Mouse (Mus musculus) kidney, postnatal 0 days (tissue): ENCODE measurements around the gene Tmc4. TPM values are rescaled to one million over a fixed set of nuclear protein-coding genes. Genes with fewer than 3 reads are reported as not detected.

ENCODE experiments used
- ATAC-seq: fragments of 200-750 bp; cut with Nextera tagmentation; replicated peaks from 2 replicates; pipeline ENCODE4 v1.8.0; 2017; ENCODE audit warnings: low read depth, moderate number of reproducible peaks, moderate TSS enrichment, moderate library complexity; ENCODE audit not compliant: low FRiP score
- DNase-seq: peaks from one replicate; pipeline ENCODE4 v3.0.0-alpha.2; 2016; ENCODE audit warnings: low spot score
- H3K27ac ChIP-seq: fragments of 300-500 bp; sonication (generic); 2 replicates; pipeline ENCODE4 v1.5.1; 2014; ENCODE audit warnings: mild to moderate bottlenecking
- H3K27me3 ChIP-seq: fragments of 300-500 bp; sonication (generic); 2 replicates; pipeline ENCODE4 v1.6.1; 2014; ENCODE audit warnings: low read length, mixed read lengths; ENCODE audit not compliant: insufficient read depth
- H3K36me3 ChIP-seq: fragments of 300-500 bp; sonication (generic); 2 replicates; pipeline ENCODE4 v1.6.1; 2014; ENCODE audit warnings: low read length, mixed read lengths; ENCODE audit not compliant: insufficient read depth
- H3K4me1 ChIP-seq: fragments of 300-500 bp; sonication (generic); replicated peaks from 2 replicates; pipeline ENCODE4 v1.6.1; 2014; ENCODE audit warnings: antibody characterized with exemption, low read length, mixed read lengths; ENCODE audit not compliant: insufficient read depth
- H3K4me2 ChIP-seq: fragments of 300-500 bp; sonication (generic); 2 replicates; pipeline ENCODE4 v1.6.1; 2014; ENCODE audit warnings: mild to moderate bottlenecking, low read length, moderate library complexity, mixed read lengths
- H3K4me3 ChIP-seq: fragments of 300-500 bp; sonication (generic); replicated peaks from 2 replicates; pipeline ENCODE4 v1.5.1; 2014; ENCODE audit warnings: low read depth, low read length
- H3K9ac ChIP-seq: fragments of 300-500 bp; sonication (generic); 2 replicates; pipeline ENCODE4 v1.6.1; 2014; ENCODE audit warnings: low read depth, low read length
- H3K9me3 ChIP-seq: fragments of 300-500 bp; sonication (generic); replicated peaks from 2 replicates; pipeline ENCODE4 v1.6.1; 2016; ENCODE audit warnings: low read length, inconsistent platforms, mixed read lengths
- CTCF ChIP-seq: IDR thresholded peaks from 2 replicates; pipeline ENCODE4 v1.5.1; 2016; ENCODE audit warnings: antibody characterized with exemption, low read depth, mild to moderate bottlenecking, moderate library complexity
- WGBS: fragments of 180-500 bp; shearing (Covaris S2); extraction: QIAGEN DNeasy Blood & Tissue Kit; methylation state at CpG from one replicate; pipeline ENCODE4 v1.1.7; 2014; 5-methylcytosine and 5-hydroxymethylcytosine counted together
- polyA plus RNA-seq: library from polyadenylated mRNA; unstranded; fragments of >200 nt; fragmentation: Nextera tagmentation; extraction: Ambion mirVana; gene quantifications from 2 replicates; pipeline ENCODE4 v1.2.1, GENCODE M21; 2015

The Tmc4 gene
- polyA plus RNA-seq, 1 experiment from 2014 or later = 28.1 TPM

DNA sequence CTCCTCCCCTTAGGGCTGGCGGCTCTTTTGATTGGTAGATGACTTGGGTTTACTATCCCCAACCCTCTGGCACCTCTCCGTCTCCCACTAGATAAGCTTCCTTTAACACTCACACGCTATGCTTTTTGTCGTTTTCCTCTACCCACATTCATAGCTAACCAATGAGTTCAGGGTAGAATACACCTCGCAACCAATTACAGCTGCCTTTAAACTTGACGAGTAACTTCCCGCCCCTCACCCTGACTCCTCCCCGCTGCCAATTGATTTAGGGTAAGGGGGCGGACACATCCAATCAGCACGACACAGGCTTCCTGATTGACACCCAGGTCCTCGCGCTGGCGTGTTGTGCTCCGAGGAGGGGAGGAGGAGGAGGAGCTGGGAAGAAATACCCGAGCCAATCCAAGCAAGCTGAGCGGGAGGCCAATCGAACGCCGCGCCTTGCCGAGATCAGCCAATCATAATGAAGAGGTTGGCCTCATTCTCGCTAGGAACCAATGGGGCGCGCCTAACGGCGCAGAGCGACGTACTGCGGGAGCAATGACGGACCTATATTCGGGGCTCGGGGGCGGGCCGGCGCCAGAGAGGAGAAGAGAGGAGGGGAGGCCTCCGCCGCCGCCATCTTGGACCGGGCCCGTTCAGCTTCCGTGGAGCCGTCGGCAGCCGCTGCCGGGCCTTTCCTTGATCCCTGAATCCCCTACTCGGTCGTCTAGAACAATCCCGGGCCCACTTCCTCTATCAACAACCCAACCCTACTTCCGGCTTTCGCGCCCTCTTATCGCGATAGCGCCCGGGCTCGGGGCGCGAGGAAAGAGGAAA lies 32.5 kb downstream of the Tmc4 start, which contains the start of gene Cnot3:
Gene Cnot3, plus strand, starts transcription at position 597 of the 816 bp plus-strand sequence.
- WGBS = 1% methylated on average over 57 of the region's 58 CpGs
- peak; percentile 98 for ATAC-seq
- peak; percentile 99 for DNase-seq
- peaks cover 5% of the 10 kb centered on the region for H3K36me3 ChIP-seq
- no peaks in the 10 kb centered on the region for H3K9me3 ChIP-seq
- peak within 1 kb of the TSS; percentile 85 for H3K4me3 ChIP-seq
- H3K27ac ChIP-seq = peak within 1 kb of the TSS; percentile 99
- TF ChIP-seq CTCF = no peak
- no peaks in the 10 kb centered on the region for H3K27me3 ChIP-seq
- peaks cover 26% of the 10 kb centered on the region for H3K4me1 ChIP-seq
- H3K9ac ChIP-seq = peak within 1 kb of the TSS; percentile 98
- peak within 1 kb of the TSS; percentile 71 for H3K4me2 ChIP-seq

DNA sequence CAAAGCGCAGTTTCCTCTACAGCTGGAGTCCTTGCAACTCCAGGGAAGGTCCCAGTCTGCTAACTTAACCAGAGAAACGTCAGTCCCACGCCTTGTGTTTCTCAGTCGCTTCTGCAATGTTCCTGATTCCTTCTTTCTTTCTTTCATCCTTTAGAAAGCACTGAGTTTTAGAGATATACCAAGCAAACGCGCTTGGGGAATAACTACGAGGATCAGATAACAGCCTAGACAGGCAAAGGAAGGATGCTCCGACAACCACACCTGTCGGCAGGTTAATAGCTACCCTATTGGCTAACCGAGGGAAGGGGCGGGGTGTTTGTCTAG lies 33.0 kb downstream of the Tmc4 start:
- ATAC-seq (no peak), DNase-seq (no peak)
- 4% methylated on average over 11 of the region's 11 CpGs for WGBS
- no peak for TF ChIP-seq CTCF
- H3K9me3 ChIP-seq = no peaks in the 10 kb centered on the region
- H3K4me1 ChIP-seq = peaks cover 26% of the 10 kb centered on the region
- H3K4me2 ChIP-seq = peak overlapping the region; percentile 55
- no peak overlapping the region for H3K9ac ChIP-seq
- H3K4me3 ChIP-seq = peak overlapping the region; percentile 85
- peak overlapping the region; percentile 71; the same call in 1 of the 2 replicates for H3K27ac ChIP-seq
- peaks cover 11% of the 10 kb centered on the region; the same call in 1 of the 2 replicates for H3K36me3 ChIP-seq
- H3K27me3 ChIP-seq = no peaks in the 10 kb centered on the region

DNA sequence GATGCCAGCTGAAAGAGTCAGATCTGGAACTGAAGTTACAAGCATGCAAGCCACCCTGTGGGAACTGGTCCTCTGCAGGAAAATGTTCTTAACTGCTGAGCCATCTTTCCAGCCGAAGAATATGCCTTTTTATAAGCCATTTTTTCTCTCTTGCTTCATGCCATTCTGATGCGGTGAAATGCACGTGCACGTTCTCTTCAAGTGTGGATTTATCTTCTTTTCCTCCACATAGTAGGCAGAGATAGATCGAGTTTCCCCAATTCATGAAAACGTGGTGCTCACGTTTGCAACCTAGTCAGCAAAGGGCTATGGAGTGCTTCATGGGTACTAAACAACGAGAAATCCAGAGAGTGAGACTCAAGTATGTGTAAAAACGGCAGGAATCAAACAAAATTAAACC lies 33.5 kb downstream of the Tmc4 start:
- H3K9ac ChIP-seq = 0 out of 2 replicates have a peak overlapping the region, but pooled peaks have one; percentile 24
- ATAC-seq (no peak), DNase-seq (no peak)
- no peaks in the 10 kb centered on the region for H3K27me3 ChIP-seq
- H3K27ac ChIP-seq = 0 out of 2 replicates have a peak overlapping the region, but pooled peaks have one; percentile 71
- peak overlapping the region; percentile 55 for H3K4me2 ChIP-seq
- H3K4me1 ChIP-seq = peaks cover 26% of the 10 kb centered on the region
- H3K36me3 ChIP-seq = peaks cover 14% of the 10 kb centered on the region; the same call in 1 of the 2 replicates
- H3K9me3 ChIP-seq = no peaks in the 10 kb centered on the region
- 16% methylated on average over 9 of the region's 9 CpGs for WGBS
- TF ChIP-seq CTCF = no peak
- peak overlapping the region; percentile 85 for H3K4me3 ChIP-seq

- Histone ChIP-seq H3K27ac (no peak overlapping the region), H3K4me1 (peaks cover 22% of the 10 kb centered on the region), H3K36me3 (peaks cover 17% of the 10 kb centered on the region; the same call in 1 of the 2 replicates), H3K4me2 (no peak overlapping the region), H3K9ac (no peak overlapping the region), H3K27me3 (no peaks in the 10 kb centered on the region), H3K9me3 (no peaks in the 10 kb centered on the region), H3K4me3 (no peak overlapping the region)
- TF ChIP-seq CTCF = no peak
- DNase-seq (no peak), ATAC-seq (no peak)
- 68% methylated on average over 5 of the region's 5 CpGs for WGBS
Measured at GRCm38 (mm10) chr7:3643412-3643811, 33.9 kb downstream of the Tmc4 start.

DNA sequence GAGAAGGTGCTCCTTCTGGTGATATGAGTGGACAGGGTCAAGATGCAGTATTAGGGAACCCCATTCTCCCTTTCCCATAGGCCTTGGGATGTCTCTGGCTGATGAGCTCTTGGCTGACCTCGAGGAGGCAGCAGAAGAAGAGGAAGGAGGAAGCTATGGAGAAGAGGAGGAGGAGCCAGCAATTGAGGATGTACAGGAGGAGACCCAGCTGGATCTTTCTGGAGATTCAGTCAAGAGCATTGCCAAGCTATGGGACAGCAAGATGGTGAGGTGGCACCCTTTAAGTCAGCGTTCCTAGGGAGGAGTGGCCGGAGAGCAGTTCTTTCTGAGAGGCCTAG lies 46.9 kb downstream of the Tmc4 start:
- ATAC-seq = no peak
- Histone ChIP-seq H3K9me3 (no peaks in the 10 kb centered on the region), H3K4me3 (peak overlapping the region; percentile 66), H3K4me1 (peaks cover 8% of the 10 kb centered on the region), H3K4me2 (peak overlapping the region; percentile 93), H3K9ac (peak overlapping the region; percentile 77), H3K36me3 (0 out of 2 replicates have a peak, but pooled peaks cover 25% of the 10 kb centered on the region), H3K27ac (0 out of 2 replicates have a peak overlapping the region, but pooled peaks have one; percentile 31), H3K27me3 (no peaks in the 10 kb centered on the region)
- DNase-seq = no peak
- 53% methylated on average over 3 of the region's 3 CpGs for WGBS
- no peak for TF ChIP-seq CTCF

- 1% methylated on average over 47 of the region's 47 CpGs for WGBS
- Histone ChIP-seq H3K4me1 (peaks cover 8% of the 10 kb centered on the region), H3K27me3 (no peaks in the 10 kb centered on the region), H3K27ac (peak within 1 kb of the TSS; percentile 90), H3K4me2 (peak within 1 kb of the TSS; percentile 93), H3K9me3 (no peaks in the 10 kb centered on the region), H3K9ac (peak within 1 kb of the TSS; percentile 77), H3K4me3 (peak within 1 kb of the TSS; percentile 66), H3K36me3 (0 out of 2 replicates have a peak, but pooled peaks cover 19% of the 10 kb centered on the region)
- ATAC-seq (peak; percentile 93), DNase-seq (peak; percentile 97)
- no peak for TF ChIP-seq CTCF
Measured at GRCm38 (mm10) chr7:3629543-3630477, 47.5 kb downstream of the Tmc4 start, which contains the start of the genes Tfpt and Prpf31. Gene Tfpt, minus strand, starts transcription at chr7:3629929. Gene Prpf31, plus strand, starts transcription at chr7:3629985.
